Mouse (Mus musculus) spleen, adult 2 months (tissue): ENCODE measurements around the gene Daam2.

Experiments
- CTCF ChIP-seq: fragments of 200-500 bp; IDR thresholded peaks from 2 replicates; pipeline ENCODE4 v1.5.1; 2011; ENCODE audit warnings: mild to moderate bottlenecking, inconsistent platforms; ENCODE audit not compliant: insufficient read depth, insufficient read length, insufficient replicate concordance; ENCODE audit errors: extremely low read depth
- POLR2A ChIP-seq: fragments of 200-500 bp; IDR thresholded peaks from 2 replicates; pipeline ENCODE4 v1.6.1; 2011; ENCODE audit warnings: low read depth, low read length, inconsistent platforms

DNA sequence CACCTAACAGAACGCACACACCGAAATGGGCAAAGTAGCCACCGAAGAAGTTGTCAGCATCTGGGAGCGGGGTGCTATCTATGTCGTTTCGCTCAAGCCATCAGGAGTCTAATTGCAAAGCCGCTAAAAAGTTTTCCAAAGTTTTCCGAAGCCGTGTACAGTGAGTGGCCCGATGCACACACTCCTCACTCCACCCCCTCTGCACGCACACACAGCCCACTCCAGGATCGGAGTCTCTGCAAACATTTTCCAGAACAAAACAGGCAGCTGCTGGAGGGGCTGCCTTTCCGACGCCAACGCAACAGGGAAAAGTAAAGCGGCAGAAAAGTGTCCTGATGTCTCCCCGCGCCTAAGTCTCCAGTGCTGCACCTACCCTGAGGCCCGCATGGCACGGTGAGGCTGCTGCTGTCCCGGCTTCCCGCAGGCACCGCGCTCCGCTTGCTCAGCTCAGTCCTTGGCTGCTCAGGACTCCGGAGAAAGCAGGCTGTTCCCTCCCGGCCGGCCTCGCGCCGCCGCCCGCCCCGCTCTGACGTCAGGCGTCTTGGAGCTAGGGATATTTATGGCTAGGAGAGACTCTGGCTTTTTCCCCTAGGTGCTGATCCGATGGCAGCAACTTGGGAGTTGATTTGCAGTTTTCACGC lies at the start of gene Daam2:
- TF ChIP-seq CTCF (no peak), POLR2A (no peak)
